Mouse (Mus musculus) cerebellum, adult 2 months (tissue): ENCODE data around the gene Gfi1b. TPM values are rescaled to one million over a fixed set of nuclear protein-coding genes. Genes with fewer than 3 reads are reported as not detected.

ENCODE experiments used
- DNase-seq, 2 experiments: peaks; one replicate each; pipeline ENCODE4 v3.0.0; 2021
- H3K27ac ChIP-seq: fragments of 200-500 bp; 2 replicates; pipeline ENCODE4 v1.5.1; 2012; ENCODE audit warnings: low read length, control low read depth, inconsistent platforms; ENCODE audit not compliant: insufficient read depth
- H3K27me3 ChIP-seq: fragments of 200-500 bp; 2 replicates; pipeline ENCODE4 v1.6.1; 2012; ENCODE audit warnings: inconsistent platforms, mild to moderate bottlenecking, low read length, moderate library complexity; ENCODE audit not compliant: control insufficient read depth, insufficient read depth
- H3K4me1 ChIP-seq: fragments of 200-500 bp; 2 replicates; pipeline ENCODE4 v1.6.1; 2011; ENCODE audit warnings: low read length; ENCODE audit not compliant: control insufficient read depth, insufficient read depth
- H3K4me3 ChIP-seq: fragments of 200-500 bp; replicated peaks from 2 replicates; pipeline ENCODE3; 2011; ENCODE audit warnings: mild to moderate bottlenecking, low read depth, low read length, control low read depth; ENCODE audit not compliant: insufficient read depth
- CTCF ChIP-seq: fragments of 200-500 bp; IDR thresholded peaks from 2 replicates; pipeline ENCODE4 v1.5.1; 2011; ENCODE audit warnings: low read depth, mild to moderate bottlenecking, control low read depth, low read length, moderate library complexity, borderline replicate concordance; ENCODE audit not compliant: insufficient read depth
- POLR2A ChIP-seq: fragments of 200-500 bp; IDR thresholded peaks from 2 replicates; pipeline ENCODE4 v1.6.1; 2011; ENCODE audit warnings: low read length, control low read depth, borderline replicate concordance; ENCODE audit not compliant: insufficient read depth
- WGBS: fragments of 180-500 bp; shearing (Covaris S2); methylation state at CpG from one replicate; pipeline ENCODE4 v1.1.7; 2018; 5-methylcytosine and 5-hydroxymethylcytosine counted together
- polyA plus RNA-seq: library from polyadenylated mRNA; depleted of rRNA; stranded (reverse); fragments of >200 nt; gene quantifications from 2 replicates; pipeline ENCODE4 v1.2.3, GENCODE M21; 2012

Gfi1b gene
- polyA plus RNA-seq, 1 experiment = 0.18 TPM

DNA sequence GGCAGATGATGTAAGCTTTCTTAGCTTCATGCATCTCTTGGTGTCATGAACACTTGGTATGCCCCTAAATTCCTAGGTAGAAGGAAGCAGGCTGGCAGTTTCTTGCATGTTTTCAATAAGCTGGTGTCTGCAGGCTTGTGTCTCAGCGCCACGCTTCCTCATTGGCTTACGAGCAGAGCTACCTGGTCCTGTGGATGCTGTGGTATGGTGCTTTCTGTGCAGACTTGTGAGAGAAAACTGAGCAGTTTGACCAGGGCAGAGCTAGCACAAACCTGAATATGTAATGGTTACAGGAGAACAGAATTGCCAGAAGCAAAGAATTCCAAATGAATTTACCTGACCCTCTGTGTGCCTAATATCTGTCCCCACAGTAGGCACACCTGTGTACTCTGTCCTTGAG, 21.3 kb upstream of the Gfi1b start:
- WGBS = 81% methylated on average over 3 of the region's 3 CpGs

DNA sequence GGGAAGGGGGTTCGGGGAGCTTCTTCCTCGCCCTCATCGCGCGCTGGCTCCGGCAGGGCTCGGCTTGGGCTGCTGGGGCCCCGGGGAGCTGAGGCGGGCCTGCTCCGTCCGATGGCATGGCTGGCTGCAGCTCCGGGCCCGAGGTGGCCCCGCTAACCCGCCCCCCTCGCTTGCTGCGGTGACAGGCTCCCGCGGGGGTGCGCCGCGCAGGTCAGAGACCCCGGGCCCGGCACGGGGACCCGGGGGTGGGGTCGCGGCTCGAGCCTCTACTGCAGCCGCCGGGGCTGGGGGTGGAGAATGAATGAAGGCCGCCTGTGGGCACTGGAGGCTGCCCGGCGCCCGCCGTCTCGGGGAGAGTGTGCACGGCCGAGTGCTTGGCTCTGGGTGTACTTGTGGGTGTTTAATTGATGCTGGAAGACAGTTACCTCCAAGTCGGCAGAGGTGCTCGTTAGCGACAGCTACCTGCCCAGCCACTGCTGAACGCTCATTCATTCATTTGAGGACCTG, 19.7 kb upstream of the Gfi1b start:
- Histone ChIP-seq H3K27ac (peak overlapping the region; percentile 87), H3K4me1 (no peaks in the 10 kb centered on the region), H3K27me3 (no peaks in the 10 kb centered on the region), H3K4me3 (peak overlapping the region; percentile 80)
- no peak for TF ChIP-seq CTCF
- TF ChIP-seq POLR2A = no peak
- no peak for DNase-seq
- under 1% methylated on average over 40 of the region's 43 CpGs for WGBS

More for the DNA sequence above, 21.3 kb upstream of the Gfi1b start:
- no peak for DNase-seq
- H3K4me1 ChIP-seq = no peaks in the 10 kb centered on the region
- TF ChIP-seq CTCF (no peak), POLR2A (no peak)
- H3K4me3 ChIP-seq = no peak overlapping the region
- H3K27ac ChIP-seq = no peak overlapping the region
- H3K27me3 ChIP-seq = no peaks in the 10 kb centered on the region

DNA sequence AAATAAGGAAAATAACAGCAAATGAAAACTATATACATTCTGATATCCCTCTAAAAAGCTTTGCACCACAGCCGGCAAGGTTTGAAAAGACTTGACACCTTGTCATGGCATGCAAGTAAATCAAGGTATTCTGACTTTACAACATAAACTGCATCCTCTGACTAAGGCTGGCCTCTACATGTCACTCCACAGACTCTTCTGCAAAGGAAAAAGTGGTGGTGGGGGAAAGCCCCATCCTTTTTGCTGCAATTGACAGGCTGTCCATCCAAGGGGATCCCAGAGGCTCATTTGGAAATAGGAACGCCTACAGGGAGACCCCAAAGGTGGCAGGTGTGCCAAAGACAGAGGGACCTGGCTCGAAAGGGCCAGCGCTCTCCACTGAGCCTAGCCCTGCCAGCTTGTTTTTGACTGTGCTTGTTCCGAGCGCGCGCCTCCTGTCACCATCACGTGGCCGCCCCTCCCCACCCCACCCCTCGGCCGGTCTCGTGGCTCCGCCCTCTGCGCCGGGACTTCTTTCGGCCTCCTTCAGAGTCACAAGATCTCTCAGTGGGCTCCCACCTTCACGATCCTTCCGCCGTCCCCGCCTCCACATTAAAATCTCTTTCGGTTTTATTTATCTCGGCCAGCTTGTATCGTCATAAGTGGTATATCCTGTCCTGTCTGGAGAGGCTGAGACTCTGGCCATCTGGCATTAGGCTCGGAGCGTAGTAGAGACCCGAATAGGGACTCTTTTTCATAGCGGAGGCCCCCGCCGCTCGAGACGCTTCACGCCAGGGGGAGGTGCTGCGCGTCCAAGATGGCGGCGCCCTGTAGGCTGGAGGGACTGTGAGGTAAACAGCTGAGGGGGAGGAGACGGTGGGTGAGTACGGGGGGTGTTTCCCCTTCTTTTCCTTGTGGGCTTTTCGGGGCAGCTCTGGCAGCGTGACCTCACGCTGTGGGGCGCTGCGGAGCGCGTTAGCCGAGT, 19.0 kb upstream of the Gfi1b start, which contains the start of gene Tsc1:
Tsc1 (plus strand) TSS at position 768 of the 964 bp plus-strand sequence.
- peak; percentile 96 to 97 for DNase-seq
- peak within 1 kb of the TSS; percentile 94 for H3K27ac ChIP-seq
- TF ChIP-seq POLR2A (peak; percentile 82), CTCF (no peak)
- H3K4me1 ChIP-seq = no peaks in the 10 kb centered on the region
- H3K4me3 ChIP-seq = peak within 1 kb of the TSS; percentile 80
- 1% methylated on average over 47 of the region's 47 CpGs for whole genome bisulfite sequencing
- no peaks in the 10 kb centered on the region for H3K27me3 ChIP-seq

- TF ChIP-seq POLR2A = no peak
- no peaks in the 10 kb centered on the region for H3K4me1 ChIP-seq
- 61% methylated on average over 7 of the region's 7 CpGs for WGBS
- no peak overlapping the region for H3K27ac ChIP-seq
- no peak overlapping the region for H3K4me3 ChIP-seq
- DNase-seq = peak; percentile 25 to 44
- H3K27me3 ChIP-seq = no peaks in the 10 kb centered on the region
Observed at GRCm38 (mm10) chr2:28639794-28640193, 18.0 kb upstream of the Gfi1b start.

DNA sequence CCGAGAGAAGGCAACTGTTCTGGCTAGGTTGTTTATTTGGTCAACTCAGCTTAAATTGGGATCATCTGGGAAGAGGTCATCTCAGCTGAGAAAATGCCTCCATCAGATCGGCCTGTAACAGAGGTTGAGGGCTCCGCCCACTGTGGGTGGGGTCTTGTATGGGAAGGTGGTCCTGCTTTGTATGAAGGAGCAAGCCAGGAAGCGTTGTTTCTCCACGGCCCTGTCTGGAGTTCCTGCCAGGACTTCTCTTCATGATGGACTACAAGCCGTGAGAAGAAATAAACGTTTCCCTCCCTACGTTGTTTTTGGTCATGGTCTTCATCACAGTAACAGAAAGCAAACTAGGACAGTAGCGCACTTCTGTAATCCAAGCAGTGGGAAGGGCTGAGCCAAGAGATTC, 17.1 kb upstream of the Gfi1b start:
- H3K27ac ChIP-seq = no peak overlapping the region
- 30% methylated on average over 9 of the region's 9 CpGs for WGBS
- no peaks in the 10 kb centered on the region for H3K4me1 ChIP-seq
- TF ChIP-seq CTCF (no peak), POLR2A (no peak)
- no peaks in the 10 kb centered on the region for H3K27me3 ChIP-seq
- no peak overlapping the region for H3K4me3 ChIP-seq
- DNase-seq = no peak

DNA sequence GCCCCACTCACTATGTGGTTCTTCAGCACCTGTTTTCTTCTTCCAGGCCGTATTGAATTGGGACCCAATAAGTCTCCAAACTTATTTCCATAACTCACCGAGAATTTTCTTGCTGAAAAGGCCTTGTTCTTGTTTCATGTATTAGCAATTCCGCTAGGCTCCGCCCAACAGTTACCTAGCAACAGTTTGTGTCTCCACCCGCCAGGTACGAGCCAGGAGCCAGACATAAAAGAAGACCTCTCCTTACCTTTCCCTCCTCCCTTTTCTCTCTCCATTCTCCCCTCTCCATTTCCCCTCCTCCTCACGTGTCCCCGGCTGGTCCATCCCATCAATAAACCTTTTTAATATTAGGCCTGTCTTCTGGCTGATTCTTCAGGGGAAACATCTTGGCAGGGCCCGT, 16.6 kb upstream of the Gfi1b start:
- H3K4me3 ChIP-seq = no peak overlapping the region
- H3K27ac ChIP-seq = no peak overlapping the region
- TF ChIP-seq POLR2A = no peak
- TF ChIP-seq CTCF = no peak
- WGBS = 45% methylated on average over 9 of the region's 9 CpGs
- no peaks in the 10 kb centered on the region for H3K27me3 ChIP-seq
- no peaks in the 10 kb centered on the region for H3K4me1 ChIP-seq
- no peak for DNase-seq

GRCm38 (mm10) chr2:28637106-28637845, 15.5 kb upstream of the Gfi1b start:
- peak in 1 of 2 experiments; percentile 10 for DNase-seq
- no peaks in the 10 kb centered on the region for H3K4me1 ChIP-seq
- 52% methylated on average over 9 of the region's 9 CpGs for WGBS
- no peak overlapping the region for H3K4me3 ChIP-seq
- no peak for TF ChIP-seq CTCF
- TF ChIP-seq POLR2A = no peak
- no peak overlapping the region for H3K27ac ChIP-seq
- H3K27me3 ChIP-seq = no peaks in the 10 kb centered on the region

DNA sequence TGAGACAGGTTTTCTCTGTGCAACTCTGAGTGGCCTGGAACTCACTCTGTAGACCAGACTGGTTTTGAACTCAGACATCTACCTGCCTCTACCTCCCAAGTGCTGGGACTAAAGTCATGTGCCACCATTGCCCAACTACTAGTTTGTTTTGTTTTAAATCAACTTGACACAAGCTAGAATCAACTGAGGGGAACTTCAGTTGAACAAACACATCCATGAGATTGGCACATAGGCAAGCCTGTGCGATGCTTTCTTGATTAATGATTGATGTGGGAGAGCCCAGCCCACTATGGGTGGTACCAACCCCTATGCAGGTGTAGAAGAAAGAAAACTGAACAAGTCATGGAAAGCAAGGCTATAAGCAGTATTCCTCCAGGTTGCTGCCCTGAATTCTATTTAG, 13.4 kb upstream of the Gfi1b start:
- DNase-seq = no peak
- Histone ChIP-seq H3K27me3 (no peaks in the 10 kb centered on the region), H3K4me3 (no peak overlapping the region), H3K27ac (no peak overlapping the region), H3K4me1 (no peaks in the 10 kb centered on the region)
- 92% methylated on average over 1 of the region's 1 CpGs for WGBS
- TF ChIP-seq POLR2A = no peak
- TF ChIP-seq CTCF = no peak
